Mouse (Mus musculus): ENCODE results near the gene Cys1. TPM values are rescaled to one million over a fixed set of nuclear protein-coding genes. Genes with fewer than 3 reads are reported as not detected.
A peak's percentile ranks its signal among the peaks of the same experiment; 100 is the strongest.
"Not testable (repeated sequence)": the region's sequence is repeated elsewhere in the genome, so short reads cannot be mapped to it uniquely, and the experiment has no call there.

Cys1 gene
- polyA plus RNA-seq, 1 experiment from 2014 or later = 1.3 TPM

DNA sequence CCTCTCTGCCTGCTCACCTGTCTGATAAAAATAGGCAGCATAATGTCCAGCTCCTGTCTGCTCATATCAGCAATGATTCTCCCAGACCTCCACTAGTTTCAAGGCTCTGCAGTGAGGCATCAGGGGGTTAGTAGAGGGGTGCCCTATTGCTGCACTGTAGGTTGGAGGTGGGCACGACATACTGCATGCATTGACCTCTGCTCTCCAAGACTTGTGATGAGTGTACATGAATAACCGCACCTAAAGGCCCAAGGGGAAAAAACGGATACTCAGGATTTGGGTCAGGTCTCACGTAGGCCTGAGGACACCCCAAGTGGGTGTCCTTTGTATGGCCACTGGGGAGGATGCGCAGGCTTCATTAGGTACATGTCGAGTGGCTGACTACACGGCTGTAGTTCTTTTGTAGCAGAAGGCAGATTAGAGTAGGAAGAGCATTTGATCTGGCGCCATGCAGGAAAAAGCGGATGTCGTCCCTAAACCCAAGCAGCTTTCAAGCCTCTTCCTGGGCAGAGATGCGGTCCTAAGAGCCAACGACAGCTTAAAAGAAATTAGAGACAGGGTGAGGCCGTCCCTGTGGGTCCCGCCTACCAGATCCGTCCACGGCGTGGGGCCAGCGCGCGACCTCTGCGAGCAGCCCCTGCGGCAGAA, 31.1 kb downstream of the Cys1 start:
- ATAC-seq (ENCODE audit: insufficient read depth) (peak; percentile 0; the same call in 1 of the 2 replicates), DNase-seq (no peak)
- Histone ChIP-seq H3K4me3 (ENCODE audit: low read depth, low read length) (peak overlapping the region; percentile 90), H3K9ac (peak overlapping the region; percentile 62), H3K27me3 (ENCODE audit: insufficient read depth, low read length) (no peaks in the 10 kb centered on the region), H3K4me1 (ENCODE audit: insufficient read depth) (peaks cover 21% of the 10 kb centered on the region), H3K4me2 (peak overlapping the region; percentile 72), H3K9me3 (ENCODE audit: low read depth, low read length) (no peaks in the 10 kb centered on the region), H3K27ac (ENCODE audit: low read depth) (peak overlapping the region; percentile 91), H3K36me3 (ENCODE audit: insufficient read depth) (peaks cover 19% of the 10 kb centered on the region)
- 4% methylated on average over 22 of the region's 22 CpGs for WGBS
- peak; percentile 14; the same call in 1 of the 2 replicates for TF ChIP-seq CTCF (IDR thresholded peaks at IDR 0.05; ENCODE audit: low read depth)

DNA sequence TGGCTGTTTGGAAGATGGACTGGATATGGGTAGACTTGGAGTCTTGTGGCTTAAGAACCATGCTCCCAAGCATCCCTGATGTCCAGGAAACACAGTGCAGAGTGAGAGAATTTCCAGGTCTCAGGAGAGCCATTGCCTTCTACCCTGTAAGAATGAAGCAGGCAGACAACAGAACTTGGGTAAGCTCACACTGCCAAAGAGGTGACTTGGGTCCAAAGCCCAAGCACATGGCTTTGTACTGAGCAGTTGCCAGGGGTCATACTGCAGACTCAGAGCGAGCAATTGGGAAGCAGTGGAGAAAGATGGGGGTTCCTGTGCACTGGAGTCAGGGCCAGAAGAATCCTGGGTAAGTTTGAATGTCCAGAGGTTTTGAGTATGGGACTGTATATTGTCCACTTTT, 33.5 kb downstream of the Cys1 start:
- H3K9ac ChIP-seq = no peak overlapping the region
- no peak for TF ChIP-seq CTCF (IDR thresholded peaks at IDR 0.05; ENCODE audit: low read depth)
- H3K4me3 ChIP-seq (ENCODE audit: low read depth, low read length) = no peak overlapping the region
- ATAC-seq (ENCODE audit: insufficient read depth) = no peak
- no peak overlapping the region for H3K4me2 ChIP-seq
- DNase-seq = no peak
- H3K36me3 ChIP-seq (ENCODE audit: insufficient read depth) = no peaks in the 10 kb centered on the region
- H3K4me1 ChIP-seq (ENCODE audit: insufficient read depth) = peaks cover 21% of the 10 kb centered on the region
- 75% methylated on average over 1 of the region's 1 CpGs for WGBS
- no peaks in the 10 kb centered on the region for H3K9me3 ChIP-seq (ENCODE audit: low read depth, low read length)
- H3K27ac ChIP-seq (ENCODE audit: low read depth) = no peak overlapping the region
- H3K27me3 ChIP-seq (ENCODE audit: insufficient read depth, low read length) = no peaks in the 10 kb centered on the region

DNA sequence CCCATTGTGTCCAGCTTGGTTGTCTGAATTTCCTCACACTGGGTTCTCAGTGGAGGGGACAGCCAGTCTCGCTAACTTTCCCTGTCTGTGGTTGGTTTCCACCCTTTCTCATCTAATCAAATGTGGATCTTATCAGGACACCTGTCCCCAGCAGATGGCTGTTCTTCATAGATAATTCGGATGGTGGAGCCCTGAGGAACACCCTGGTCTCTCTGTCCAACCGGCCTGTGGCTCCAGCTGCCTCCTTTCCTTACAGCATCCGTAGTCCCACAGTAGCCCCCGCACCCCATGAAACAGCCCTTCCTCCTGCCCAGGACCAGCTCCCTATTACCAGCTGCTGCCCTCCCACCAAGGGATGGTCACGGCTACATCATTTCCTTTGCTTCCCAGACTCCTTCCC, 35.7 kb downstream of the Cys1 start:
- ATAC-seq (ENCODE audit: insufficient read depth) = no peak
- H3K9ac ChIP-seq = no peak overlapping the region

DNA sequence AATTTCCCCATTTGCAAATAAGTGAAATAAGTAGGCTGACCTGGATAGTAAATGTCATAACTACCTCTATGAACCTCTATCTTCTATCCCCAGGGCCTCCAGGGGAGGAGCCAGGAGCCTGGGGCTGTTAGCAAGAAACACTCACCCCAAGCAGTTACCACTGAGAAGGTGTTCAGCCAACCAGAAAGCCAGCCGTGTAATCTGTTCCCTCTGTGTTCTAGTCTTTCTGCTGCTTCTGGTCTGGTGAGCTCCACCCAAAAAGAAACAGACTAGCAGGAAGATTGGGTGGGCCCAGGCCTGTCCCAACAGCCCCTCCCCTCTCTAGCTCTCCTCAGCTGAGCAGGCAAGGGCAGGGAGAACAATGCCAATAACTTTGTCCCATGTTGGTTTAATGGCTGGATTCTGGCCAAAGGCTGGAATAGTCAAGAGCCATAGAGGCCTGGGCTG, 37.5 kb downstream of the Cys1 start:
- Histone ChIP-seq H3K36me3 (ENCODE audit: insufficient read depth) (no peaks in the 10 kb centered on the region), H3K4me1 (ENCODE audit: insufficient read depth) (0 out of 2 replicates have a peak, but pooled peaks cover 3% of the 10 kb centered on the region), H3K9ac (no peak overlapping the region), H3K4me2 (no peak overlapping the region), H3K4me3 (ENCODE audit: low read depth, low read length) (no peak overlapping the region), H3K27ac (ENCODE audit: low read depth) (no peak overlapping the region), H3K27me3 (ENCODE audit: insufficient read depth, low read length) (no peaks in the 10 kb centered on the region), H3K9me3 (ENCODE audit: low read depth, low read length) (no peaks in the 10 kb centered on the region)
- 42% methylated on average over 1 of the region's 1 CpGs for WGBS
- peak; percentile 64 for ATAC-seq (ENCODE audit: insufficient read depth)
- peak; percentile 47 for DNase-seq
- TF ChIP-seq CTCF (IDR thresholded peaks at IDR 0.05; ENCODE audit: low read depth) = no peak

More for the DNA sequence above, 35.7 kb downstream of the Cys1 start:
- Histone ChIP-seq H3K9me3 (ENCODE audit: low read depth, low read length) (no peaks in the 10 kb centered on the region), H3K4me3 (ENCODE audit: low read depth, low read length) (no peak overlapping the region), H3K36me3 (ENCODE audit: insufficient read depth) (no peaks in the 10 kb centered on the region), H3K4me2 (no peak overlapping the region), H3K27ac (ENCODE audit: low read depth) (no peak overlapping the region), H3K4me1 (ENCODE audit: insufficient read depth) (peaks cover 8% of the 10 kb centered on the region; the same call in 1 of the 2 replicates), H3K27me3 (ENCODE audit: insufficient read depth, low read length) (no peaks in the 10 kb centered on the region)
- WGBS = 73% methylated on average over 6 of the region's 6 CpGs
- TF ChIP-seq CTCF (IDR thresholded peaks at IDR 0.05; ENCODE audit: low read depth) = no peak
- no peak for DNase-seq

DNA sequence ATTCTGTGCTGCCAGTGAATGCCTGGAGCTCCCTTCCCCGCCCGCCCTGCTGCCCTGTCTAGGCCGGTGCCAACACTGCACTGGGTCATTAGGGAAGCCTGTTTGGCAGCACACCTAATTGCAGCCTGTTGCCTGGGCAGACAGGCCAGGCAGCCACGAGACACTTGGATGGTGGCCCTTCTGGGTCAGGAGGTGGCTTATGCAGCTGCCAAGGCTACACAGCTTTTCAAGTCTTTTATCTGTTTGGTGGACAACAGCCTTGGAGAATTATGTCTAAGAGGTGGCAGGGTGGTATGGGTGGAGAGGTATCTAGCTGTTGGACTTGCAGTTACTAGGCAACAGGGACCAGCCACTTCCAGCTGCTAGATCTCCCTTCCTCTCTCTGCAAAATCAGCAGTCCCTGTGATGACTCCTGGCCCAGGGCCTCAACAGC, 39.2 kb downstream of the Cys1 start:
- no peaks in the 10 kb centered on the region for H3K9me3 ChIP-seq (ENCODE audit: low read depth, low read length)
- no peak overlapping the region for H3K4me3 ChIP-seq (ENCODE audit: low read depth, low read length)
- DNase-seq (no peak), ATAC-seq (ENCODE audit: insufficient read depth) (no peak)
- H3K36me3 ChIP-seq (ENCODE audit: insufficient read depth) = no peaks in the 10 kb centered on the region
- no peaks in the 10 kb centered on the region for H3K27me3 ChIP-seq (ENCODE audit: insufficient read depth, low read length)
- no peak overlapping the region for H3K4me2 ChIP-seq
- WGBS = 68% methylated on average over 4 of the region's 4 CpGs
- no peaks in the 10 kb centered on the region for H3K4me1 ChIP-seq (ENCODE audit: insufficient read depth)
- H3K27ac ChIP-seq (ENCODE audit: low read depth) = no peak overlapping the region
- H3K9ac ChIP-seq = no peak overlapping the region
- TF ChIP-seq CTCF (IDR thresholded peaks at IDR 0.05; ENCODE audit: low read depth) = no peak

DNA sequence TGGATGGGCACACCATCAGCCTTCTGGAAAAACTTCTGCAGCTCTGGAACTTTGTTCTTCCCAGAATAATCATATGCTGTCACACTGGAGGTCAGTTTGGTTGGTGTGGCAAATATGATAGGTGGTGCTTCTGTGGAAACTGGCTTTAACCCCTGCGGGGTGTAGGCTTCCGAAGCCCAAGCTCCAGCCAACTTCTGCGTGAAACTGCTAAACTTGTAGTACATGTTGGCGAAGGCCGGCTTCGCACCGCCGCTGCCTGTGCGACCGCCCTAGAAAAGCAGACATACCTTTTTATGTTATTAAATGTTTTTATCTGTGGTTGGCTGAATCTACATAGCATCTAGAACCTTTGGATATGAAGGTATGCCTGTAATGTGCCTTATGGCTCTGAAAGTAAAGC, 42.8 kb downstream of the Cys1 start:
- H3K9ac ChIP-seq; DNase-seq; H3K9me3 ChIP-seq (ENCODE audit: low read depth, low read length); H3K4me2 ChIP-seq; H3K4me3 ChIP-seq (ENCODE audit: low read depth, low read length); H3K36me3 ChIP-seq (ENCODE audit: insufficient read depth); H3K27ac ChIP-seq (ENCODE audit: low read depth); ATAC-seq (ENCODE audit: insufficient read depth); H3K4me1 ChIP-seq (ENCODE audit: insufficient read depth); H3K27me3 ChIP-seq (ENCODE audit: insufficient read depth, low read length): not testable (repeated sequence)
- WGBS = 95% methylated on average over 10 of the region's 10 CpGs

DNA sequence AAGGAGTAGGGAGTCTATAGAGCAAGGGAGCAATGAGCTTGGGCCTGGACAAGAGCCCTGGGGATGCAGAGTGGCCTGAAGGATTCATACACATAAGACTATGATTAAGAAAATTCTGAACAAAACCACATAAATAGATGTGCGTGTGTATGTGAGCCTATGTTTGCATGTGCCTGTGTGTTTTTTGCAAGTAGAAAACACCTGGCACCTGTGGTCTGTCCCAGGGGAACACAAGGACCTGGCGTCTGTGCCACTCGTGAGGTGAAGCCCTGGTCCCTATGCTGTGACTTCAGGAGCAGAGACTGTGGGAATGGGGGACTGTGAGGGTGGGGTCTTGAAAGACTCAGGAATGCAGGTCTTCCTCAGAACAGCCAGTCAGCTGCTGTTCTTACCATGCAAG, 47.0 kb downstream of the Cys1 start:
- TF ChIP-seq CTCF (IDR thresholded peaks at IDR 0.05; ENCODE audit: low read depth) = no peak
- Histone ChIP-seq H3K4me2 (no peak overlapping the region), H3K9ac (no peak overlapping the region), H3K27ac (ENCODE audit: low read depth) (no peak overlapping the region), H3K27me3 (ENCODE audit: insufficient read depth, low read length) (no peaks in the 10 kb centered on the region), H3K9me3 (ENCODE audit: low read depth, low read length) (no peaks in the 10 kb centered on the region), H3K4me3 (ENCODE audit: low read depth, low read length) (no peak overlapping the region), H3K4me1 (ENCODE audit: insufficient read depth) (no peaks in the 10 kb centered on the region), H3K36me3 (ENCODE audit: insufficient read depth) (no peaks in the 10 kb centered on the region)
- DNase-seq = no peak
- ATAC-seq (ENCODE audit: insufficient read depth) = no peak
- WGBS = 87% methylated on average over 3 of the region's 3 CpGs
